Mouse (Mus musculus) layer of hippocampus, adult 9-10 months (tissue): ENCODE results near the gene Gm3435.
"Not testable (repeated sequence)": the region's sequence is repeated elsewhere in the genome, so short reads cannot be mapped to it uniquely, and the experiment has no call there.

Experiments used
- DNase-seq: peaks from one replicate; pipeline ENCODE4 v3.0.0; 2022; ENCODE audit warnings: low spot score

The Gm3435 gene

GRCm38 (mm10) chr17:15040455-15040854 lies 30.5 kb downstream of the Gm3435 start:
- not testable (repeated sequence) for DNase-seq

GRCm38 (mm10) chr17:15041175-15041729 lies 31.3 kb downstream of the Gm3435 start, which contains the start of the genes Ermard, Tcte3 and Gm3448:
Gene Ermard (plus strand): TSS chr17:15041208.
Gene Tcte3 (minus strand): TSS chr17:15041488.
Gene Gm3448 (minus strand): TSS chr17:15041537.
- DNase-seq, result not testable (repeated sequence)

- DNase-seq, result not testable (repeated sequence)
These were observed 40.4 kb downstream of the Gm3435 start for GRCm38 (mm10) chr17:15050338-15050737.

GRCm38 (mm10) chr17:15052766-15053165 lies 42.8 kb downstream of the Gm3435 start:
- not testable (repeated sequence) for DNase-seq

- not testable (repeated sequence) for DNase-seq
These were observed 43.3 kb downstream of the Gm3435 start for GRCm38 (mm10) chr17:15053183-15053828.

- not testable (repeated sequence) for DNase-seq
These were observed 43.8 kb downstream of the Gm3435 start for GRCm38 (mm10) chr17:15053829-15054200.

- peak; percentile 65 for DNase-seq
These were observed 45.9 kb downstream of the Gm3435 start for GRCm38 (mm10) chr17:15055925-15056324.

GRCm38 (mm10) chr17:15058161-15058591 lies 48.2 kb downstream of the Gm3435 start:
- no peak for DNase-seq

- DNase-seq, result no peak
These were observed 49.7 kb downstream of the Gm3435 start for GRCm38 (mm10) chr17:15059646-15060045.

- no peak for DNase-seq
These were observed 50.4 kb downstream of the Gm3435 start for GRCm38 (mm10) chr17:15060356-15060755.

- no peak for DNase-seq
These were observed 55.5 kb downstream of the Gm3435 start for GRCm38 (mm10) chr17:15065391-15066024.

GRCm38 (mm10) chr17:15066066-15066465 lies 56.1 kb downstream of the Gm3435 start:
- DNase-seq, result no peak

- no peak for DNase-seq
These were observed 56.9 kb downstream of the Gm3435 start for GRCm38 (mm10) chr17:15066911-15067310.

GRCm38 (mm10) chr17:15068040-15068792 lies 58.2 kb downstream of the Gm3435 start:
- DNase-seq, result no peak

- DNase-seq, result no peak
These were observed 59.1 kb downstream of the Gm3435 start for GRCm38 (mm10) chr17:15069124-15069523.
